Mouse (Mus musculus): ENCODE measurements at regions not wholly inside any gene's neighbourhood (a gene's known extent, or its start where the extent isn't known, plus 50 kb on each side); places are given as distances from the start of the nearest gene placed in this dataset.

GRCm38 (mm10) chr8:20812164-20812872, 80.2 kb upstream of the Defb33 start:
- in situ Hi-C loops (cut with MboI, MseI): loop anchor here (5.0 to 25.0 kb wide), 4 partner anchors 435 to 1850 kb away; partner anchors contain the start of gene Gm45826

DNA sequence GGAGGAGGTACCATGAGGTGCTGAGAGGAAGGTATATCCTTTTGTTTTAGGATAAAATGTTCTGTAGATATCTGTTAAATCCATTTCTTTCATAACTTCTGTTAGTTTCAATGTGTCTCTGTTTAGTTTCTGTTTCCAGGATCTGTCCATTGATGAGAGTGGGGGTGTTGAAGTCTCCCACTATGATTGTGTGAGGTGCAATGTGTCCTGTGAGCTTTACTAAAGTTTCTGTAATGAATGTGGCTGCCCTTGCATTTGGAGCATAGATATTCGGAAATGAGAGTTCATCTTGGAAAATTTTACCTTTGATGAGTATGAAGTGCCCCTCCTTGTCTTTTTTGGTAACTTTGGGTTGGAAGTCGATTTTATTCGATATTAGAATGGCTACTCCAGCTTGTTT, 79.0 kb upstream of the Defb33 start:
- in situ Hi-C loops (cut with MboI, MseI): loop anchor here (5.0 to 25.0 kb wide), 4 partner anchors 436 to 1851 kb away; partner anchors contain the start of gene Gm45826

DNA sequence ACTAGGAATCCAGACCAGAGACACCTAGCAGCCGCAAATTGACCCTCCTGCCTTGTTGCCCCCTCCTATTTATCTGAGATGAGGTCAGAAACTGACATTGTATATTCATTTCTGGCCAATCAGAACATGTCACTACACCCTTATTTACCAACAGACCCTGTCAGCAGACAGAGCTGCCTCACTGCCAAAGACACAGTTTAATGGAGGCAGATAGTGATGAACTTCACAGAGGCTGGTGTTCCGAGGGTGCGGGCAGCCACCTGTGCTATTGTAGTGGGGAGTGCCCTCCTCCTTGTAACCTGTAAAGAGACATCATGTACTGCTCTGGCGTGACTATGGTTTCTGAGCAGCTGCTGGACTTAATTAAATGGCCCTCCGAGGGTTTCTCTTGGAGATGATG, 70.0 kb upstream of the Defb33 start:
- in situ Hi-C loops (cut with MboI, MseI): loop anchor here (25.0 kb wide), 2 partner anchors 1685 to 1860 kb away; partner anchors contain the start of gene Gm45826

DNA sequence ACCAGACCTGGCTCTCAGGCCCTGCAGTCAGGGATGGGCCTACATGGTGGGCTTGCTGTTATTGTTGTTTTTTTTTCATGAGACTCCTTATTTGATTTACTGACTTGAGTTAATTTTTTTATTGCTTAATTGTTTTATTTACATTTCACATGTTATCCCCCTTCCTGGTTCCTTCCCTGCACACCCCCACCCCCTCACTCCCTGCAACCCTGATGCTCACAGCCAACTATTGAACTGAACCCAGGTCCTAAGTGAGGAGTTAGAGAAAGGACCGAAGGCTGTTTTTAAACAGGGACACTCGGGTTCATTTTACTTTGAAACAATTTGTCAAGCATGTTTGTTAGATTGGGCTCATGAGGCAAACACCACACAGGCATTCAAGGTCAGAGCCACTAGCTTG, 69.2 kb upstream of the Defb33 start:
- in situ Hi-C loops (cut with MboI, MseI): loop anchor here (25.0 kb wide), 2 partner anchors 1686 to 1861 kb away; partner anchors contain the start of gene Gm45826

DNA sequence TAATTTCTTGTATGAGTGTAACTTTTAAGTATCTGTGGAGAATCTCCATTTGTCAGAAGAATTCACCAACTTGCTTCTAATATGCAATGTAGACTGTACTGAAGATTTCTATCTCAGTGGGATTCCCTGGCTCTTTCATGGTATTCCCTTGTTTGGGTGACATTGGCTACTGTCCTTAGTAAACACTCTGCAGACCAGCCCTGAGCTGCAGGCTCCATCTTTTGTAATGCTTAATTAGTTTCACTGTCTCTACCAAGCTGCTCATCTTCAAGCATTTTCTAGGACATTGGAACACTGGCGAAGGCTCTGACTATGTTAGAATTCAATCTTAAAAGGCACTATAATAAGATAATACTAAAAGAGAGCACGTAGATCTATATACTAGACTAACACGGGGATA, 53.0 kb upstream of the Defb33 start:
- in situ Hi-C loops (cut with MboI, MseI): loop anchor here (25.0 kb wide), 2 partner anchors 227 to 927 kb away; partner anchors contain the start of genes Gm21119 and Gm31371

All from T-helper 2 cell (primary cell).